Mouse (Mus musculus) erythroblast, embryonic 14.5 days (primary cell): ENCODE data around the gene Exoc7. TPM values are rescaled to one million over a fixed set of nuclear protein-coding genes. Genes with fewer than 3 reads are reported as not detected.

ENCODE experiments used
- H3K27me3 ChIP-seq: 2 replicates; pipeline ENCODE4 v1.6.1; 2012; ENCODE audit warnings: inconsistent platforms; ENCODE audit not compliant: control insufficient read depth
- H3K36me3 ChIP-seq: 2 replicates; pipeline ENCODE4 v1.6.1; 2012; ENCODE audit warnings: mild to moderate bottlenecking, inconsistent platforms; ENCODE audit not compliant: control insufficient read depth
- H3K4me1 ChIP-seq: 2 replicates; pipeline ENCODE4 v1.6.1; 2012; ENCODE audit warnings: inconsistent platforms; ENCODE audit not compliant: control insufficient read depth
- H3K4me3 ChIP-seq: replicated peaks from 2 replicates; pipeline ENCODE3; 2012; ENCODE audit warnings: moderate library complexity, mild to moderate bottlenecking, inconsistent platforms
- H3K9me3 ChIP-seq: 2 replicates; pipeline ENCODE4 v1.6.1; 2012; ENCODE audit warnings: low read length, inconsistent platforms, mixed read lengths; ENCODE audit not compliant: control insufficient read depth
- GATA1 ChIP-seq: IDR thresholded peaks from 2 replicates; pipeline ENCODE4 v1.6.1; 2012; ENCODE audit warnings: low read length, inconsistent platforms, mixed read lengths
- TAL1 ChIP-seq: IDR thresholded peaks from 3 replicates; pipeline ENCODE4 v1.6.1; 2012; ENCODE audit warnings: low read length, inconsistent platforms, mixed read lengths
- polyA plus RNA-seq: library from polyadenylated mRNA; stranded (reverse); fragments of >175 nt; gene quantifications from 2 replicates; pipeline ENCODE4 v1.2.3, GENCODE M21; 2012

Exoc7 gene
- polyA plus RNA-seq, 1 experiment = 0.84 TPM

DNA sequence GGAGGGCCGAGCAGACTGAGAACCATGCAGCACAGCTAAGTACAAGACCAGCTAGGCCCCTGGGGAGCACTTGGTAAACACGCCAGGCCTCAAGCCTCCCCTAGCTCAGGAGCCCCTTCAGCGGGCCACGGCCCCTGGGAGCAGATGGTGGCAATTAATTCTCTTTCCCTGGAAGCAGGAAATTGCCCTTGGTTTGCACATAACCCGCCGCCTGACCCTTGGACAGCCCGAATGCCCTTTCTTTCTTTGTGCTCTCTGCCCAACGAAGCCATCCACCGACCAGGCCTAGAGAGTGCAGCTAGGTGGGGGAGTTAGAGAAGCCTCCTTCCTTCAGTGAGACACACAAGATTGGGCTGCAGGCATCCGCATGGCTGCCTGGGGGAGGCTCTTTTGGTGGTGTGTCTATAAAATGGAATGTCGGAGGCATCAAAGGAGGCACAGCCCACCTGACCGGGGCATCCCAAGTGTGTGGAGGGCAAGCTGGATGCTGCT is 65.2 kb downstream of the Exoc7 start:
- peaks cover 10% of the 10 kb centered on the region for H3K4me1 ChIP-seq
- TF ChIP-seq TAL1 (no peak), GATA1 (no peak)
- H3K4me3 ChIP-seq = no peak overlapping the region
- peaks cover 18% of the 10 kb centered on the region for H3K27me3 ChIP-seq
- no peaks in the 10 kb centered on the region for H3K9me3 ChIP-seq
- H3K36me3 ChIP-seq = peaks cover 33% of the 10 kb centered on the region

- Histone ChIP-seq H3K4me3 (no peak overlapping the region), H3K9me3 (no peaks in the 10 kb centered on the region), H3K4me1 (peaks cover 10% of the 10 kb centered on the region), H3K27me3 (peaks cover 22% of the 10 kb centered on the region), H3K36me3 (peaks cover 13% of the 10 kb centered on the region)
- TF ChIP-seq TAL1 = no peak
- TF ChIP-seq GATA1 = no peak
These were observed 67.2 kb downstream of the Exoc7 start for GRCm38 (mm10) chr11:116239797-116240196.

Other genes with a start within 250 kb of the Exoc7 start
- gene Unc13d, start 229.3 kb downstream of the Exoc7 start, polyA plus RNA-seq = 14.5 and 18.2 TPM in 2 replicates
- gene Wbp2, start 220.2 kb downstream of the Exoc7 start, polyA plus RNA-seq = 142 and 153 TPM in 2 replicates
- gene Trim47, start 180.0 kb downstream of the Exoc7 start, polyA plus RNA-seq = 0.10 and 0.17 TPM in 2 replicates
- 0.04 and 0.08 TPM in 2 replicates for gene Trim65, start 176.1 kb downstream of the Exoc7 start, polyA plus RNA-seq
- 7.7 and 8.4 TPM in 2 replicates for gene Mrpl38, start 168.4 kb downstream of the Exoc7 start, polyA plus RNA-seq
- 1.1 and 1.3 TPM in 2 replicates for gene Fbf1, start 139.1 kb downstream of the Exoc7 start, polyA plus RNA-seq
- 7.6 and 10.2 TPM in 2 replicates for gene Ten1, start 108.4 kb downstream of the Exoc7 start, polyA plus RNA-seq
- gene Acox1, start 108.2 kb downstream of the Exoc7 start, polyA plus RNA-seq = 0.10 and 0.11 TPM in 2 replicates
- 0.01 TPM in 2 replicates for gene Evpl, start 69.2 kb downstream of the Exoc7 start, polyA plus RNA-seq
- gene Srp68, start 33.0 kb downstream of the Exoc7 start, polyA plus RNA-seq = 0.78 and 1.9 TPM in 2 replicates
- gene Galr2, start 26.3 kb downstream of the Exoc7 start, polyA plus RNA-seq = not detected in 2 replicates
- gene Foxj1, start 28.2 kb upstream of the Exoc7 start, polyA plus RNA-seq = 0.01 and 0.02 TPM in 2 replicates
- gene Rnf157, start 105.8 kb upstream of the Exoc7 start, polyA plus RNA-seq = 0.04 TPM in 1 of 2 replicates, not detected in the other
- gene Ubald2, start 126.9 kb upstream of the Exoc7 start, polyA plus RNA-seq = 377 and 469 TPM in 2 replicates
- 0.01 TPM in 1 of 2 replicates, not detected in the other for gene Qrich2, start 159.0 kb upstream of the Exoc7 start, polyA plus RNA-seq
- 1.2 and 1.4 TPM in 2 replicates for gene Prpsap1, start 187.0 kb upstream of the Exoc7 start, polyA plus RNA-seq
- 13.6 and 14.3 TPM in 2 replicates for gene Sphk1, start 223.7 kb upstream of the Exoc7 start, polyA plus RNA-seq